Mouse (Mus musculus) layer of hippocampus, postnatal 10 days (tissue): ENCODE data around the gene Haus7. TPM values are rescaled to one million over a fixed set of nuclear protein-coding genes. Genes with fewer than 3 reads are reported as not detected.

ENCODE experiments used
- DNase-seq, 2 experiments: peaks; one replicate each; pipeline ENCODE4 v3.0.0; 2021; ENCODE audit warnings: low spot score in 2 of 2
- long read RNA-seq: library from polyadenylated mRNA; stranded (forward); transcript quantifications from one replicate; pipeline ENCODE4 v2.0.0, GENCODE M21; 2023
- total RNA-seq, 2 experiments: library from RNA; stranded (reverse); gene quantifications; 2 replicates each; pipeline ENCODE4 v1.2.3; 2021

Gene Haus7
- total RNA-seq = 10 to 100 TPM; 18.4 to 19.7 TPM
- long read RNA-seq, transcript Haus7-201 (10 exons, 1,380 nt) = minor isoform, 9 of 22 reads
- long read RNA-seq, transcript Haus7-202 (7 exons, 1,032 nt) = major isoform, 11 of 22 reads
- long read RNA-seq, partial matches to known transcripts = 0 of 22 reads
- long read RNA-seq, other reads (novel, unspliced or antisense) = 2 of 22 reads

DNA sequence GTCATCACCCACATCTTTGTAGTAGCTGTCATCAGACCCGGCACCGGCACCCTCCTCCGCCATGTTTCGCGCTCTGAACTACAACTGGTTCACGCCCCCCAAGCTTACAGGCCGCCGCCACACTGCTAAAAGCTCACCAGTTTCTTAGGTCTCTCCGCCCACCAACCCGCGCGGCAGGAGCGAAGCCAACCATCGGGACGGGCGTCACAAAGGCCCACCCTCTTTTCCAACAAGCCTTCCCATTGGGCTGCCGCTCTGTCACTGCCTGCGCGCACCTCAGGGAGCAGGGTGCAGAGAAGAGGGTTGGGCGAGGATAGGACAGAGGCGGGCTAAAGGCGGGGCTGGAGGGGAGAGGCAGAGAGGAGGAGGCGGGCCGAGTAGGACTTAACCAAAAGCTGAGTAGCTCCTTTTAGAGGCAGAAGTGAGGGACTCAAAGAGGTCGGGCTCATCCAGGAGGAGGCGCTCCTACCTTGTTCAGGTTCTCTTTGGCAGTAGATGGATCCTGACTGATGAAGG lies at the start of gene Haus7:
Gene Haus7 (minus strand): TSS at position 168 of the 516 bp plus-strand sequence.
- peak; percentile 83 to 89 for DNase-seq

DNA sequence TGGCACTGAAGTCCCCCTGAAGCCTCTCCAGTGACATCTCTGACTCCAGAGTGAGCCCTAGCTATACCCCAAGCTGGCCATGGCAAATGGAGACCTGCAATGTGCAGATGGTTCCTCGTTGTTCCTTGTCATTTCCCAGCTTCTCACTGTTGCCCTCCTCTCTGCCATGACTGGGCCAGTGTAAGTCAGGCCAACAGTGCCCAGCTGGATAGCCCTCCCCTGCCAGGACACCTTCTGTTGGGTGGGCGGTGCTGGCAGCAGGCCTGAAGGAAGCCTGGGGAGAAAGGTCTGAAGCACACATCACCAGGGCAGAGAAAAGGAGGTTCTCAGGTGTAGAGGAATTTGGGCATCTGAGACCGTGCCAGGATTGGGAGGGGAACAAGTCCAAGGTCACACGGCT lies 47.7 kb upstream of the Haus7 start:
- no peak for DNase-seq

DNA sequence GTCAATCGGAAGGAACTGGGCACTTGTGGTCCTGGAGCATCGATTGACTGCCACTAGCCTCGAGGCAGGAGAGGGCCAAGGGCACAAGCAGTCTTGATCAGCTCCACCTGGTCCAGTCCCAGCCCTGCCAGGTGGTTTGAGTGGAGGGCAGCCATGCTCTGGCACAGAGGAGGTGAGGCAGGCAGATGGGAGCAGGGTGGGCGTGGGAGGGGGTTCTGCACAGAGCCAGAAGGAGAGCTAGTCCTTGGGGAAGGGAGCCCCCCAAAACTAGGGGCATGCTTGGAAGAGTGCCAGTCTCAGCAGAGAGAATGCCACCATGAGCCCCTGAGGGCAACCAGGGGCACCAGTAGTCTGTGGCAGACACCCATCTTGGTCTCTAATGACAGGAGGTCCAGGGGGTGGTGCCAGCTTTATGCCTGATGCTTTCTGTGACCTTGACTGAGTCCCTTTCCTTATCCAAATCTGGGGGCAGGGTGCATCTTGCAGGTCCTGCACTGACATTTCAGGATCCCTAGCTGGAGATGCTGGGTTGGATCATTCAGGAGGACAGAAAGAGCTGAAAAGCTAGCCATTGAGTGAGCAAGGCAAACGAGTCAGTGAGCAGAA lies 46.4 kb upstream of the Haus7 start:
- DNase-seq = no peak

DNA sequence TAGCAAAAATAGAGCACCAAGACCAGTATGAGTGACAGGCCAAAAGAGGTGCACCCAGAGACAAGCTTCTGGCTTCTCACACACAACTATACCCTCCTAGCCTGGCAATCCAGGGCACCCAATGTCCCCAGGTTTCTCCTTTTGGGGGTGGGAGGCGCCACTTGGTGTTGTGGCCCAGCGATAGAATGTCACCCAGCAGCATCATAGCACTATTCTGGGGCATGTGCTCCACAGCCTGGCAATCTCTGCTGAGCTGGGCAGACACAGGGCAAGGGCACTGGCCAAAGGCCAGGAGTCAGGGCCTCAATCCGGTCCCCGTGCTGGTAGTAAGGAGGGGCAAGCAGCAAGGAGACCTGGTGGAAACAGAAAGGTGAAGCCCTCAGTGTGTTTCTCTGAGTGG lies 37.9 kb upstream of the Haus7 start:
- no peak for DNase-seq

DNA sequence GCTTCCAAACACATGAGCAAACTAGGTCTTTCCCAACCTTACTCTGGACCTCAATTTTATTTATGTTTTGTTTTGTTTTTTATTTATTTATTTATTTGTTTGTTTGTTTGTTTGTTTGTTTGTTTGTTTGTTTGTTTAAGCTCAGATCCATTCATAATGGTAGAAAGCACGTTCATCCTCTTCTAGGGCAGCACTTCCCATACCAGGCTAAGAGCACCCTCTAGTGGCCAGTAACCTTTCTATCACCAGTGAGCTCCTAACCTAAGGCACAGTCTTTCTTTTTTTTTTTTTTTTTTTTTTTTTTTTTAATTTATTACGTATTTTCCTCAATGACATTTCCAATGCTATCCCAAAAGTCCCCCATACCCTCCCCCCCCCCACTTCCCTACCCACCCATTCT lies 34.7 kb upstream of the Haus7 start:
- peak; percentile 46 to 66 for DNase-seq

DNA sequence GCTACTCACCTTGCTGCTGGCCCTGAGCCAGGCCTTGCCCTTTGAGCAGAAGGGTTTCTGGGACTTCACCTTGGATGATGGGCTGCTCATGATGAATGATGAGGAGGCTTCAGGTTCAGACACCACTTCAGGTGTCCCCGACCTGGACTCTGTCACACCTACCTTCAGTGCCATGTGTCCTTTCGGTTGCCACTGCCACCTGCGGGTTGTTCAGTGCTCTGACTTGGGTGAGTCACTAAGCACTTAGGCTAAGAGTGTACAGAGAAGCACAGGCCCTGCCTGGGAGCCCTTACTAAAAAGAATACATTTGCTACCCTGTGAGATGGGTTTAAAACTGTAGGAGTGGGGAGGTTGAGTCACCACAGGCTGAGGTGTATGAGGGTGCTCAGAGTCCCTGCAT lies 32.0 kb upstream of the Haus7 start:
- DNase-seq = no peak

DNA sequence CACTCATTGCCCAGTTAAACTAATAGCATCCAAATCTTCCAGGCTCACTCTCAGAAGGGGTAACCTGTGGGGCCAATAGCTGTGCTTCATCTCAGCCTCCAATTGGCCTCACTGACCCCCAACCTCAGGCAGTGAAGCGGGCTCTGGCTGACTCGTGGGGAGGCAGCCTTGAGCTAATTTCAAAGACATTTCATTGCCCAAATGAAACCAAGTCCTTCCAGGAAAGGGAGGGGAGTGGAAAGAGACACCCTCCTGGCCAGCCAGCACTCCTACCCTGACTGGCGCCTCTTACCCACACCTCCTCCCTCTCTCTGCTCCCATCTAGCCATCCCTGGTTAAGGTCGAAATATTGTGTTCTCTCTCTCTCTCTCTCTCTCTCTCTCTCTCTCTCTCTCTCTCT lies 31.3 kb upstream of the Haus7 start:
- no peak for DNase-seq

DNA sequence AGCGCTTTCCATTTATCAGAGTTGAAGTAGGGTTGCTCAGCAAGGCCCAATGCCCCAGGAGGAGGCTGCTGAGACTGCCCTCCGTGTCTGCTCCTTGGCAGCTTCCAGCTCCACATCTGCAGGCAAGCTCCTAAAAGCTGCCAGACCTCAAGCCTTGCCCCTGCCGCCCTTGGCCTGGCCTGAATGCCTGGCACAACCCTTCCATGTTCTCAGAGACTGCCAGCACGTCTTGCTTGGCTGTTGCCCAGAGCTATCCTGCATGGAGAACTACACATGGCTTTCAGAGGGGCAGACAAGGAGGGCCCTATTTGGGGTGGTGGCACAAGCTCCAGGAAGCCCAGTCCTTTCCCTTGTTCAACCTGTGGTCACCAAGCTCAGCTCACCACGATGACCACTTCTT lies 28.1 kb upstream of the Haus7 start:
- DNase-seq = peak; percentile 31

DNA sequence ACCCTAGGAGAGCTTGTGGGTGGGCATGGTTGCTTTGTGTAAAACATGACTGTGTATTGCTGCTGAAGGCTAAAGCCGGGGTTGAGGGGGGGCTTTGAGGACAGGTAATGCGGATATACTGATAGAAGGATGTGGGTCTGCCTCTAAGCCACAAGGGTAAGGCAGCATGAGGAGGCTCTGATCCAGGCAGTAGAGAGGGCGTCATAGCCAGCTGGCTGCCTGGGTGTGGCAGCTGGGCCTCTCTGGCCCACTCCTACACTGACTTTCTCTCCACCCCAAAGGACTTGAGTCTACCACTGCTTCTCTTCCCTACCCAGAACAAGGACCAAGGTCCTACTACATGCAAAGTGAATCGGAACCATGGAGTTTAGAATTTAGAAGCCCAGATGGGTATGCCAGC lies 26.0 kb upstream of the Haus7 start:
- no peak for DNase-seq

DNA sequence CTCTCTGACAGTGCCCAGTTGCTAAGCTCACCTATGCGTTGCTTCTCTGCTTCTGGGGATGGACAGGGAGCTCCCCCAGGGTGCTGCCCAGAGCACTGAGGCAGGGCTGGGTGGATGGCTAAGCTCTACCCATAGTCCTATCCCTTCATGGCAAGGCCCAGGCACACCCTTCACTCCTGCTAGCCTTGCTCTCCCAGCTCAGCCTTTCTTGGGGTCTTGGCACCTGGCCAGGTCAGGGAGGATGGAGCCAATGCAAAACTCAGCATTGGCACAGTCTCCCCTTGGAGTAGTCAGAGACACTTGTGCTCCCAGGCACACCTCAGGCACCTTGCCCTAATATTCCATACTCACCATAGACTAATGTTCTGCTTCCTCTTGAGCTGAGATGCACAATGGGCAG lies 25.2 kb upstream of the Haus7 start:
- peak in 1 of 2 experiments; percentile 29 for DNase-seq

DNA sequence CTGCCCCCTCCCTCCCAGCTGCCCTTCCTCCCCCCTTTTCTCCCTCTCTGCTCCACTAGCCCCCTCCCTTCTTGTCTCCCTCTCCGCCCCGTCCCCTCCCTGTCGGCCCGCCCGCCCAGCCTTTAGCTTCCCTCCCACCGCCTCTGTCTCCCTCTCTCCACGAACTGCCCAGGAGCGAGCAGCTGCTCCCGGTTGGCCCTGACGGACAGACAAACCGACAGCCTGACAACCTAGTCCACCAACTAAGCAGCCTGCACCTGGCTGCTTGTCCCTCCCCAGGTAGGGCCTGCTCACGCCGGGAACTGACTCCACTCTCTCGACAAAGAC lies 24.6 kb upstream of the Haus7 start, which contains the start of gene Bgn:
Gene Bgn (plus strand): TSS at position 119 of the 327 bp plus-strand sequence.
- DNase-seq = no peak

DNA sequence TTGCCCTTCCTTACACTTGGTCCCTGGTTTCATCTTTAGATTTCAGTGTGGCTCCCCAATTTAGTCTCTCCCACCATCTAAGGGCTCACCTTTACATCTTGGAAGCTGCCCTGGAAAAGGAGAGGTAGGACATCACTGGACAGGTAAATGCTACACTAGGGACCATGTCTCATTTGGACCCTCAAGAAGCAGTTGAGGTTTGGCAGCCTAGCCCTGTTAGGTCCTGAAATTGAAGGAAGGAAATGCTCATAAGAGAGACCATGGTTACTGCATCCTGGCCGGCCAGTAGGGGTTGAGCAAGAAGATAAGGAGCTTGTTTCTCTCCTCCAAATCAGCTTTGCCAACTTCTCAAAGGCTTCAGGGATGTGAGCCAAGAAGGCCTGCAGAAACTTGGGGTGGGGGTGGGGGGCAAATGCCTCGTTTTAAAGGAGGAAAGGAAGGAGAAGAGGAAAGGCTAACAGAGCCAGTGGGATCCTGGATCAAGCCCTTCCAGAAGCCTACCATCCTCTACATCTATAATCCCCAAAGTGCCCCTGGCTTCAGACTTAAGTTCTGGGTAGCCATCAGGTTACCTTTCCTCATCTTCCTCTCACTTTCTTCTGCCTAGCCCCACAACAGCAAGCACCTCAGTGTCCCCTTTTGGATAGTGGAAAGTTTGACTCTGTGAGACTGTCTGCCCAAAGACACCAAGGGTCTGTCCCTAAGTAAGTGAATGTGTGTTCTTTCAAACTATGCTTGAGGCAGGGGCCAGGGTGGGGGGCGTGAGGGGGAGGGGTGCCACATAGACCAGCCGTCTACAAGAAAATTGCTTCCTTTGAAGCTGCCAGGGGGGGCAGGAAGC lies 24.0 kb upstream of the Haus7 start:
- no peak for DNase-seq

DNA sequence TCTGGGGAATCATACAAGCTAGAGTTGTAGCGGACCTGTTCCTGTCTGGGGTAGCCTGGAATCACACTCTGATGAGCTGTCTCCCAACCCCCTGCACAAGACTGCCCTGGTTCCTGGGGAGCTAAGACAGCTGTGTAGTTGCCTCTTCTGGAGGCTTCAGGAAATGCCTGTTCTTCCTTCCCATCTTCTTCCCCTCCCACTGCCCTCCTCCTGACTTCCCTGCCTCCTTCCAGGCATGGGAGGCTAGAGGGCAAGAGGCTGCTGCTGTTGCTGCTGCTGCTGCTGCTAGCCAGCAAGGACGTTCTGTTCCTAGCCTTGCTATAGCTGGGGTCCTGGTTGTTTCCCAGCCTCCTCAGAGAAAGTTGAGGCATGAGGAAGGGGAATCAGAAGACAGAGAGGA lies 21.5 kb upstream of the Haus7 start:
- DNase-seq = no peak

DNA sequence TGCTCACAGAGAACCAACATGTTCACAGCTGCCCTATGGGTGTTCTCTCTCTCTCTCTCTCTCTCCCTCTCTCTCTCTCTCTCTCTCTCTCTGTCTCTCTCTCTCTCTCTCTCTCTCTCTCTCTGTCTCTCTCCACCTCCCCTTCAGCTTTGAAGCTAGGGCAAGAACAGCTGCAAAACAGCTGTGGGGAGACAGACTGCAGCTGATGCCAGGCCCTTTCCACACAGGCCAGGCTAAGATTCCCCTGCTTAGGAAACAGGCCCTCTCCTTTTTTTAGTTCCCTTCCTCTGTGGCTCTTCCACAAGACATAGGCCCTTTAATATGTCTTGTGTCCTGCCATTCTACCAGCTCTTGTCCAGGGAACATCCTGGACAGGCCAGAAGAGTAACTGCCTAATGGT lies 20.8 kb upstream of the Haus7 start:
- DNase-seq = no peak

DNA sequence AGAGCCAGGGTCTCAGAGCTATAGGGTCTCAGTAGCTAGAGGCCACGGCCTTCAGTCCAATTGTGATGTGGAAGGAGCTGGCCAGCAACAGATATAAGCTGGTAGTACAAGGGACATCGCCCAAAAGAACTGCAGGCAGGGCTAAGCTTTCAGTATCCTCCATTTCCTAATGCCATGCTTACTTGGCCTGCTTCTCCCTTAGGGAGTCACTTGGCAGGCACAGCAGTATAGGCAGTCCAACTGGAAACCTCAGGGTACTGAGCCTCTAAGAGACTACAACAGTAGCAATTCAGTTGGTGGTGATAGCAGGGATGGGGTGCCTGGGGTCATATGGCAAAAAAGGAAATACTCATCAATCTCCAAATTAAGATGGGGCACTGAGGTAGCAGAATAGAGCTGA lies 18.7 kb upstream of the Haus7 start:
- DNase-seq = no peak

DNA sequence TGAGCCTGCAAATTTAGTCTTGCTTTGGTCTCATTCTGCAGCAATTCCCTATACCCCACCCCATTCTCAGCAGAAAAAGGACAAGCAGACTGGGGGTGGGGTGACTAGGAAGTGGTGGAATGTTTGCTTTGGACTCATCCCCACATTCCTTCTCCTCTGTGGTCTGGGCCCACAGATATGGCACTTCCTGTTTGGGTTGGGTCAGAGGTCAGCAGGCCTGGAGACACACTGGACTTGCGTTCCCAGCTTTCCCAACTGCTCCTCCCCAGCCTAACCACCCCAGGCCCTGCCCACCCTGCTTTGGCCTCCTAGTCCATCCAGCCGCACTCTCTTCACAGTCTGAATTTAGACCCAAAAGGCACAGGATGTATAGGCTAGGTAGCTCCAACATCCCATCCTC lies 17.8 kb upstream of the Haus7 start:
- no peak for DNase-seq

DNA sequence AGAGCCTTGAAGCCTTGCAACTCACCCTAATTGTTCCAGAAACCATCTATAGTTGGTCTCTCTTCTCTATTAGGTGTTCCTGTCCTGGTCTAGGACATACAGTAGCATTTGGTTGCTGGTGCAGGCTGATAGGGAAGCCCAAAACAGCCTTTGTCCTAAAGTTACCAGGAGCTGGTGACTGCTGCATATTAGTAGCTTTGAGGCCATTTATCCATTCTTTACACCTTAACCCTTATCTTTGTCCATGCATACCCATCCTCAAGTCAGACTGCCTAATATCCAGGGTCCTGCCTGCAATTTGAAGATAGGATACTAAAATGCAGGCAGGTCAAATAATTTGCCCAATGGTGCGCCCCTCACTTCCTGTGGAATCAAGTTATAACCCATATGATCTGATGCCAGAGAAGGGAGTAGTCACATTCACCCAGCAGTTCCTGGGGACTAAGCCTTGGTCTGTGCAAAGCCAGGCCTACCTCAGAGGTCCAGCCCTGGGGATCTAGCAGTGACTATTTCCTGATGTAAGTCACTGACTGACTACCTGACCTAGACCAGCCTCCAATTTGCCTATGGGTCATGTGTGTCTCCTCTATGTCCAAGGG lies 16.9 kb upstream of the Haus7 start:
- no peak for DNase-seq

DNA sequence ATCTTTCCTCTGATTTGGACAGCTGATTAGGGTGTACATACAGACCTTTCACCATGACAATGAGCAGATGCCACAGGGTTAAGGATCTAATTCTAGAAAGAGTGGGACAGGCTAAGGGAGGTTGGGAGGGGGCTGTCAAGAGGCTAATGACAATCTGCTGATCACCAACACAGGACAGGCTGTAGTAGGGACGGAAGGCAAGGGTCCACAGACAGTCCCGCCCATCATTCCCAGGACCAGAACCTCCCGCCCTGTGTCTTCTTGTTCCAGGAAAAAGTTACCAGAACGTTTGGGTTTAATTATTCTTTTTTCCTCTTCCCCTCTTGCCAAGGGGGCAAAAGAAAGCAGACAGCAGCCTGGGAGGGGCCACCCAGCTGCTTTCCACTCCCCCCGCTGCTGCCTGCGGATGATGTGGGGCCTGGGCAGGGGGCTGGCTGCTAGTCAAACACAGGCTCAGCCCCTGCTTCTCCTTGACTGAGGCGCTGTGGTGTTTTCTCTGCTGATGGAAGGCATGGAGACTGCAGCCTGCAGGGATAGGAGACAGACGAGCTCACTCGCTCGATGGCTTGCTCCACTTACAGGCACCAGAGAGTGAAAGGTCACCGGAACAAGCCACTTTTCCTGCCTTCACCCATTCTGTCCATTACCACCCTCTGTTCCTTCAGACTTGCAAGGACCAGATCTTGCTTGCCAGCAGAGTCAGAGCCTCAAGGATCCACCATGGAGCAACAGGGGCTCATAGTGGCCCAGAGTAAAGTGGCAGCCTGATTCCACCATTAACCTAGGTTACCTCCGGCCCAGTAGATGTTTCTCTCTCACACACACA lies 15.7 kb upstream of the Haus7 start:
- no peak for DNase-seq

DNA sequence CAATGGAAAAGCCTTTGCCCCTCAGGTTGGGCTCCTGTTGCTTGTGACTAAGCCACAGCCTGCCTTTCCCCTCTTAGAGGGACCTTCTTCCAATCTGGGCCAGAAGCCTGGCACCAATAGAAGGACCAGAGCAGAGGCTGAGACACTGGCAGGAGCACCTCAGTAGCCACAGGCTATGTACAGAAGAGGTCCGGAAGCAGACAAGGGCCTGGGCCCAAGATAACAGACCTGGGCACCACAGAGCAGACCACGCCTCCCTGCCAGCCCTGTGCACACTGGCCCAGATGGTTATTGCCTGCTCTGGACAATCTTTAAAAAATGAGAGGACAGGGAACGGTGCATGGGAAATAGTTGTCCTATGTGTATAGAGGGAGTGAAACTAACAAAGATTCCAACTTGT lies 12.9 kb upstream of the Haus7 start:
- DNase-seq = no peak

DNA sequence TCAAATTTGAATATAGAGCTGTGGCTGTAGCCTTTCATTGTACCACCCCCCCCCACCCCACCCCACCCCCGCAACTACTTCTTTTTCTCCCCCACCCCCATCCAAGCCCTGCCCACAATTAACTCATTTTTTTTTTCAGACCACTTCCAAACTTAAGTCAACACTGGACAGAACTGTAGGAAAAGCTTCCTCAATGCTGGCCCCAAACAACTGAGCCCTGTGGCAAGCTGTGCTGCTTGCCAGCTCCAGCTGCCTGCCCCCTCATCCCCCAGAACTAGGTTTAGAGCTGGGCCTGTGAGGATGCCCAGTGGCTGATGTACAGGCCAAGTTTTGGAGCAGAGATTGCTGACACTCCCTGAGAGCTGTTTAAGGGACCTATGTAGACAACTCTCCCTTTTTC lies 9.9 kb upstream of the Haus7 start:
- no peak for DNase-seq

DNA sequence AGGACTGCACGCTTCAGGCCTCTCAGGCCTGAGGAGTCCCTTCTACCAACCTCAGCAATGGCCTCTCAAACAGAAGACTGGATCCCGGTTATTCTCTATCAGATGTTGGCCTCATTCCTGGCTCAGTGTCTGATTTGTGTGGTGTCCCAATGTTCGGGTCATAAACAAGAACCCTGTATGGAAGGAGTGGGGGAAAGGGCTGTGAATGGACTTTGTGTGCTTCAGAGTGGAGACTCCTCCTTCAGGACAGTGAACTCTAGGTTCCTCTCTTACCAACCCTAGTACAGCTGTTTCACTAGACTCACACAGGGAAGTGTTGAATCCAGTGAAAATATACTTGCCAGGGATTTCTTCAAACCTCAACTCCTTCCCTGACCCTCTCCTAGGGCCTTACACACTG lies 9.5 kb upstream of the Haus7 start:
- DNase-seq = no peak
